Mouse (Mus musculus) right cerebral cortex, postnatal 10 days (tissue): ENCODE results near the gene Grip2.

ENCODE experiments used
- DNase-seq, 2 experiments: peaks; one replicate each; pipeline ENCODE4 v3.0.0; 2021; ENCODE audit warnings: low spot score in 2 of 2

Grip2 gene

DNA sequence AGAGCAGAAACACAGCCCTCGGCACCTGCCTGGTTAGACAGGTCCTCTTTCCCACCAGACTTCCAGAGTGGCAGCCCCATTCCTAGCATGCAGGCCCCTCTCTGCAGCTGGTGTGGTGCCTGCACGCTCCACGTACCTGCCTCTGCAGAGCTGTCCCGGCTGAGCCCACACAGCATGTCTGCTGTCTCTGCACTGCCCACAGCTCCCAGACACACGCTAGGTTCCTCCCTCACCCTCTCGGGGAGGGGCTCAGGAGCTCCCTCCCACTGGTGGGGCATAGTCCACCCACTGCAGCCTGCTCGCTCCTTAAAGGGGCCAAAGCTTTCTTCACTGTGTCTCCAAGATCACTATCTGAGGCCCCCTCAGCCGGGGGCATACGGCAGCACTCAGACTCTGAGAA lies 31.0 kb downstream of the Grip2 start:
- no peak for DNase-seq

DNA sequence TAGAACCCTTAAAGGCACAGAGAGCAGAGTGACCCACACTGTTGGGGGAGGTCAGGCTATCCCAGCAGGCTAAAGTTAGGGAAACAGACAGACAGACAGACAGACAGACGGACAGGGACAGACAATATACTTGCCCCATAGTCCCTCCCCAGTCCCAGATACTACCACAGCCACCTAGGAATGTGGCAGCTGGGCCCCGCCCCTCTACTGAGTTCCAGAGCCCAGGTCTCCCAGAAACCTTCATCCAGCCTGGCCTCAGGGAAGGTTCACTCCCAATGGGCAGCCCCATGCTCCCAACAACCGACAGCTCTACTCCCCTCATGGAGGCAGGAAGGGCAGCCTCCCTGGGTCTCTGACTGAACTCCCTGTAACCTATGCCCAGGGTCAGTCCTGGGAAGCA lies 31.4 kb downstream of the Grip2 start:
- no peak for DNase-seq

DNA sequence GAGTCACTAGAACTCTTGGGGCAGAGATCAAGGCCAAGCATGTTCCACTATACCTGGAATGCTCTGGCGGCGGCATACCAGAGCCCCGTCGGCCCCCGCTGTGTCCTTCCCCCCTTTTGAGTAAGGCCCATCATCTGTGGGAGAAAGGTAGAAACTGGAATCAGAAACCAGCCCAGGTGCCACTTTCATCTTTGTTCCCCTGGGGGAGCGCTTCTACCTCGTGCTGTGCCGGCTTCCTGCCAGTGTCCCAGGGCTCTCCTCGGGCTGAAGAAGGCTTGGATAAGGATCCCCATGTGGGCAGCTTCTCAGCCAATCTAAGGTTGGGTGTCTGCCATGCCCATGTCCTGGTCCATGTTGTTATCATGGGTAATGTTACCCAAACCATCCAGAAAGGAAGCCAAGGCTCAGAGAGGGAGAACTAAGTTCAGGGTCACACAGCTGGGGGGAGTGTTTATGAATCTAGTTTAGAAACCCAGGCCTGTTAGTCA lies 38.7 kb downstream of the Grip2 start:
- no peak for DNase-seq

- DNase-seq = no peak
Measured at GRCm38 (mm10) chr6:91785018-91785417, 42.0 kb downstream of the Grip2 start.

GRCm38 (mm10) chr6:91779206-91779605 lies 47.8 kb downstream of the Grip2 start:
- no peak for DNase-seq

DNA sequence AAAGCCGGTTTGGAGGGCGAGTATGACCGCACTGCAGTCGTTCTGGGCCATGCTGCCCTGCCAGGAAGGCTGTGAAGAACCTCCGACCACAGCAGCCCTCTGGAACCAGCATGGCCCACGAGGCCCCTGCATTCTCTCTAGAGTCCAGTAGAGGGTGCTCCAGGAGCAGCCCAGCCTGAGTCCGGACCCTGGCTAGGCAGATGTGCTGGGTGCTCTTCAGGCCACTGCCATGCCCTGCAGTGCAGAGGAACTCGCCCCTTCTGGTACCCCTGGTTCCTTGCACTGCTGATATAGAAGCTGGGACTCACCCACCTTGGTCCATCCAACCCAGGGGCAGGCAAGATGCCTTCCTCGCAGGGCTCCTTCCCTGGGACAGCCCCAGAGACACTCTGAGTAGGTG lies 50.5 kb downstream of the Grip2 start:
- peak in 1 of 2 experiments; percentile 70 for DNase-seq

DNA sequence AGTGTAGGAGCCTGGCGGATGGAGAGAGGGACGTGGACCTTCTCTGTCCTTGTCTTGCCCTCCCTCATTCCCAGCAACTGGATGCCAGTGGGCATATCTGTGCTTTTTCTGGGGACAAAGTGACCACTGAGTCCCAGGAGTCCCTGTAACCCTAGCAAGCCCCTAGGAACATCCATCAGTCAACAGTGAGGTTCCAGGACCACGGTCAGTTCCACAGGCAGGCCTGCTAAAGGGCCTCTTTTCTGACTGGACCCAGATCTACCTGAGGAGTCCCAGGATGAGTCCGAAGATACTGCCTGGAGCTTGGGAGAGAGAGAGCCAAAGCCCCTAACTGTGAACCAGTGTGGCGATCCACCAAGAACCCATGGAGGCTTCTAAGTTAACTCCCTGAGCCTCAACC lies 53.1 kb downstream of the Grip2 start:
- no peak for DNase-seq

DNA sequence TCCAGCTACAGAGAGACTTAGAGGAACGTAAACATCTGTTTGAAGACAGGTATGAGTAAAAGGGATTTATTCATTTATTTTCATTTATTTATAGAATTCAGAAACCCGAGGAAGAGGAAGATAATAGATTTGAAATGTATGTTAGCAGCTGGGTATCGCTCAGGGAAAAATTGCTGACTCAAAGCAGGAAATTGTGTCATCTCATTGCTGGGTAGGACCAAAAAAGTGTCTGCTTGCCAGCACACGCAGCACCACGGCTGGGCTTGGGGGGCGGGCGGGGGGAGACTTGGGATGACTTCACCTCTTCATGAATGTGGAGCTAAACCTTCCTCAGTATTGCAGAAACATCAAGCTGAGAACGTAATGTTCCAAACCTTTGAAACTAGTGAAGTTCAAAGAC lies 59.5 kb downstream of the Grip2 start:
- DNase-seq = no peak

- DNase-seq = no peak
Measured at GRCm38 (mm10) chr6:91762051-91762742, 64.9 kb downstream of the Grip2 start.

GRCm38 (mm10) chr6:91754845-91755244 lies 72.2 kb downstream of the Grip2 start:
- DNase-seq = no peak

DNA sequence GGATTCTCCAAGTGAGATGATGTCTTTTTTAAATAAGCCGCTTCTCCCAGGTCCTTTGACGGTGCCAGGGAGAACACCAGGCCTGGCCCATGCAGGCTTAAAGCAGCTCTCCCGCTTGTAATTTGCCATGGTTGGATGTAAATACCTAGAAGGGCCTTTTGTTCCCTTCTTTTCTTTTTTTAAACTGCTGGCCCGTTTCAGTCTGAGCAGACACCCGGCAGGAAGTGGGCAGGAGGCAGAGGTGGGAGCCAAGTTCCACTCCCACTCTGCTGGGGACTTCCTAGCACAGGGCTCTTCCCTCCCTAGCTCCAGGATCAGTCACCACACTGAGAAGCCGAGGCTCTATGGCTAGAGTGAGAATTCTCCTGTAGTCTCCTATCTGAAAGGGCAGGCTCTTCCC lies 73.0 kb downstream of the Grip2 start:
- peak in 1 of 2 experiments; percentile 65 for DNase-seq

GRCm38 (mm10) chr6:91752884-91753283 lies 74.2 kb downstream of the Grip2 start:
- DNase-seq = no peak

GRCm38 (mm10) chr6:91750976-91751375 lies 76.1 kb downstream of the Grip2 start:
- no peak for DNase-seq

DNA sequence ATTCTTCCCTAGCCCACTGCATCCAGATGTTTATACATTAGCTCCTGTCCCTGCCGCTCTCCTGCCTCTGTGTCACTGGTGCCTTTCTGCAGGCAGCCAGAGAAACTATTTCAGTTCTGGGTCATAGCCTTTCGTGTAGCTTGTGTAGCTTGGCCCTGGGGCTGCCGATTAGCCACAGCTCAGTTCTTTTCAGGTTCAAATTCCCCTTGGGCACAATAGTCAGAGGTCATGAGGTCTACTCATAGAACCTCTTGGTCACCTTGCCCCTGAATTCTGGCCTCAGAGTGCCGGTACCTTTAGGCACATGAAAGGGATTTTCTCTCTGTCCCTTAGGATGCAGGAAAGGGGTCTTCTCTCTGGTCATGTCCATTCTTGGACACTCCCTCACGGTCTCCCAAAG lies 80.3 kb downstream of the Grip2 start:
- no peak for DNase-seq

DNA sequence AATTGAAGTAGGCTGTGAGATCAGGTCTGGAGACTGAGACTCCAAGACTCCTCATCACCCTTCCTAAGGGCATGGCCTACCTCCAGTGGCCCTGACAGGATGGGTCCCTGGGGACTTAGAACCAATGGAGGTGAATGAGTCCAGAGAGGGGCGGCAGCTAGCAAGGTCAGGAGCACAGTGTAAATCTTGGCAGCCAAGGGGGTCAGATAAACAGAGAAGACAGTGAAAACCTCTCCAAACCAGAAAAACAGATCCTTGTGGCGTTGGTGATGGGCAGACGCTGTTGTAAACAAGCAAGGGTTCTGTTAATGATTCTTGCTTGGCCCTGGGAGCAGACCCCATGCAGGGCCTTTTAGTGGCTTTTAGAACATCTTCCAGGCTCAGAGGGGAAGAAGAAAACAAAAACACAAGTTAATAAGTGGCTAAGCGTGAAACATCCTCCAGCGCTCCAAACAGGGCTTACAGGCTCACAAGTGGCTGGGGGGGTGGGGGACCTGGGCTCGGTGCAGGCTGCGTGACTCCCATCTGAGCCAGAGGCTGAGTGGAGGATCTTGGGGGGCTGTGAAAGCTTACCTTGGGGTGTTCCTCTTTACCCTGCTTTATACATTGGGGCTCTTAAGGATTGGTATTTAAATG lies 81.0 kb downstream of the Grip2 start:
- DNase-seq = no peak

DNA sequence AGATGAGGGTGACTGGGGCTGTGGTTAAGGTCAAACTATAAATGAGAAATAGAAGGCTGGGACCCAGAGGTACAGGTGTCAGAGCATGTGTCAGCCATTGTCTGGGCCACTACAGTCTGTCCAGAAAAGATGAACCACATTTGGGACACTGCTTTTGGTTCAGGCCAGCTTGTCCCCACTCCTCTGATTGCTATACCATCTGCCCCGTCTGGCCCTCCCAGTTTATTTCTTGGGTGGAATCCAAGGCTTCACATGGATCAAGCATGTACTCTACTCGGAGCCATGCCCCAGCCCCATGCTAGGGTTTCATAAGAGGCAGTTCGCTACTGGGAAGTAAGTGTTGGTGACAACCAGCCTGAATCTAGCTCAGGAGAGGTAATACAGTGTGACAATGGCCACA lies 81.8 kb downstream of the Grip2 start:
- no peak for DNase-seq

DNA sequence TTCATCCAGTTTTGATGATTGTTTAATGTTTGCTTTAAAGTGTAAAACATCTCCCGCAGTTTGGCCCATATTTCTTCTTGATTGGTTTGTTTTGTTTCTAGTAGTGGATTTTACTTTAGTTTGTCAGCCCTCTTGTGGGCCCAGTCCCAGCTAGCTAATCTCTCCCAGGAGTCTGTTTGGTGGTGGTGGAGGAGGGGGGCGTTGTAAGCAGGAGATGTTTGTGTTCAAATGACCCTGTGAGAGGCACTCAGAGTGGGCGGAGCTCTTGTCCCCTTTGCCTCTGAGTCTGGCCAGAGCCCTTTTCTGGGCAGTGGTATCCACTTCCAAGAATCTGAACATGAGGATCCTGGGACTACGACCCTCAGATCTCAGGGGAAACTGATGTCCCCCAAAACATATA lies 83.2 kb downstream of the Grip2 start:
- no peak for DNase-seq

- no peak for DNase-seq
Measured at GRCm38 (mm10) chr6:91742995-91743394, 84.1 kb downstream of the Grip2 start.

DNA sequence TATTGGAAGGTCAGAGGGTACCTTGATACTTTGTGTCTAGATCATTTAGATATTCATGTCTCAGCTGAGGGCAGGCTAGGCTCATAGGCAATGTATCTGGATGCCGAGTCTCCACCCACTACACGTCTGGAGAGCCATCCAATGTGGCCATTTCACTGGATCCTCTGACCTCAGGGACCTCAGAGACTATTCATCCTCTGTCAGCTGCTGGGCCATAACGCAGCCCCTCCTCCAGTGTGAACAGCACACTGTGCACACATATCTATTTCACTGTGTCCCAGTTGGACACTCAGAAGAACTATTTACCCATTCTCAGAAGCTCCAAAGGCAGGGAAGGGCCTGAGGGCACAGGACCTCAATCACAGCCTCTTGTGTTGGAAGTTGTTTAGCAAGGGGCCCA lies 84.6 kb downstream of the Grip2 start:
- DNase-seq = no peak

DNA sequence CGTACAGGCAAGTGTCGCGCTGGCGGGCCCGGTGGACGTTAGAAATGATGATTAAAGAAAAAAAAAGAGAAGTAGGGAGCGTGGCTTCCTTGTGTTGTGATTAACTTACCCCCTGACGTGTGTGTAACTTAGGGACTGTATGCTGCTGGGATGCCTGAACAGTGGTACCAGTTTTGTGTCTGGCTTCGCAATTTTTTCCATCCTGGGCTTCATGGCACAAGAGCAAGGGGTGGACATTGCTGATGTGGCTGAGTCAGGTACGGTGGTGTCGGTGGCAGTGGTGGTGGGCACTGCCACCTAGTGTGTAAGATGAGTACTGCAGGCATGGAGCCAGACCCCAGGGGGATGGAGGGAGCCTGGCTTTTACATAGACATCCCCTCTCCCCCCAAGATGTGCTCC lies 86.0 kb downstream of the Grip2 start:
- DNase-seq = peak; percentile 63 to 69

GRCm38 (mm10) chr6:91738058-91738457 lies 89.0 kb downstream of the Grip2 start:
- DNase-seq = no peak

DNA sequence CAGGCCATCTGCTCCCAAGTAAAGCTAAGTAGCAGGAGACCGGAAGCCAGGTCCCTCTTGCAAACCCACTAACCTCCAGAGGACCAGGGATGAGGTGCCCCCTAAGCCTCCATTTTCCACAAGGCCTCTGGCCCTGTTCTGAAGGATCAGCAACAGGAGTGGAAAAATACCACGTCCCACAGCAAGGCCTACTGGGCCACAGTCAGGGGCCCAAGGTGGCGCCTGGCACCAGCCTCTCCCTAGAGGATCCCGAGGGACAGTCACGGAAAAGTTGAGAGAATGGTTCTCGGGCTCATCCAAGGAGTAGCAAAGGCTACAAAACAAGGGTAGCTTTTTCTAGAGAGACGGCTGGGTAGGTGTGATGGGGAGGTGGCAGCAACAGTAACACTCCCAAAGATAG lies 89.6 kb downstream of the Grip2 start:
- no peak for DNase-seq

GRCm38 (mm10) chr6:91736471-91736870 lies 90.6 kb downstream of the Grip2 start:
- no peak for DNase-seq

DNA sequence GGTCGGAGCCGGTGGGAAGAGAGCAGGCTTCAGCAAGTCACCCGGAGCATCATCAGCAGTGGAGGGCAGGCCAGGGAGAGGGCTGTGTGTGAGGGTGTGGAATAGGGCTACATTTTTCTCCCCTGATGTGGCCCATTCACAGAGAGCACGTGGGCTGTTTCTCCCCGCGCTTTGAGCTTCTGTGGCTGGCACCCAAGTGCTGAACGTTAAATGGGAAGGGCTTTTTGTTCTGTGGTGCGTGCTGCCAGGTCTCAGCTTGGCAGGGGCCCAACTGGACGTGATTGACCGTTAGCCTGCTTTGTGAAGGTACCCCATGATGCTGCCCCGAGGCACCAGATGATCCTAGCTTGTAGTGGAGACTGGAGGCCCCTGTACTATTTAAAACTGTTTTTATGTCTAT lies 94.9 kb downstream of the Grip2 start:
- DNase-seq = peak; percentile 74 to 78
